Mouse (Mus musculus) lung, postnatal 0 days (tissue): Measurements from ENCODE around the gene Jph3.

Experiments used
- CTCF ChIP-seq: IDR thresholded peaks from 2 replicates; pipeline ENCODE4 v1.5.1; 2016; ENCODE audit warnings: antibody characterized with exemption, mild to moderate bottlenecking
- EP300 ChIP-seq: IDR thresholded peaks from 2 replicates; pipeline ENCODE4 v1.6.1; 2016; ENCODE audit warnings: antibody characterized with exemption, mild to moderate bottlenecking, control low read depth

DNA sequence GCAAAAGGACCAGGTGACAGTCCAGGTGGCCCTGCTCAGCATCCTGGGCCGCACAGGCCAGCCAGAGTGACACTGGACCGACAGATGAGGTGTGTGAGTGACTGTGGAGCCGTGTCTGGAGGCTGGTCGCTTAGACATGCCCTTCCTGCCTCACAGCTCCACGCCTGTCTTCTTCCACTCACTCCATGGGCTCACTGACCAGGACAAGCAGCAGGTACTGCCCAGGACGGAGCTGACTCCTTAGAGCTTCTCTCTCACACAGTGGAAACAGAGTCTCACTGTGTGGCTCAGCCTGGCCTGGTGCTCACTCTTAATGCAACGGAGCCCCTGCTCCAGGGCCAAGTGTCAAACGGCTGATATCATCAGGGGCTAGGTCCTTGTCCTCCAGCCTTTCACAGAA is 66.0 kb downstream of the Jph3 start:
- TF ChIP-seq CTCF (no peak), EP300 (no peak)
